Mouse (Mus musculus) neural tube, embryonic 11.5 days (tissue): ENCODE results near the gene Clcn1. TPM values are rescaled to one million over a fixed set of nuclear protein-coding genes. Genes with fewer than 3 reads are reported as not detected.

Source experiments
- ATAC-seq: fragments of 200-750 bp; cut with Nextera tagmentation; 2 replicates; pipeline ENCODE4 v1.8.0; 2017; ENCODE audit warnings: moderate number of reproducible peaks, mild to moderate bottlenecking, moderate TSS enrichment, moderate library complexity; ENCODE audit not compliant: insufficient read depth, low FRiP score, low TSS enrichment
- DNase-seq: peaks from one replicate; pipeline ENCODE4 v3.0.0-alpha.2; 2015; ENCODE audit warnings: low spot score
- H3K27ac ChIP-seq: fragments of 300-500 bp; sonication (generic); 2 replicates; pipeline ENCODE4 v1.5.1; 2014; ENCODE audit warnings: low read depth, mild to moderate bottlenecking, low read length
- H3K27me3 ChIP-seq: fragments of 300-500 bp; sonication (generic); 2 replicates; pipeline ENCODE4 v1.6.1; 2014; ENCODE audit warnings: mild to moderate bottlenecking, low read length, mixed read lengths; ENCODE audit not compliant: control insufficient read depth, insufficient read depth
- H3K36me3 ChIP-seq: fragments of 300-500 bp; sonication (generic); 2 replicates; pipeline ENCODE4 v1.6.1; 2014; ENCODE audit warnings: mild to moderate bottlenecking, low read length, moderate library complexity, mixed read lengths; ENCODE audit not compliant: control insufficient read depth, insufficient read depth
- H3K4me1 ChIP-seq: fragments of 300-500 bp; sonication (generic); 2 replicates; pipeline ENCODE4 v1.6.1; 2014; ENCODE audit warnings: low read length, mixed read lengths; ENCODE audit not compliant: control insufficient read depth, insufficient read depth
- H3K4me2 ChIP-seq: fragments of 300-500 bp; sonication (generic); 2 replicates; pipeline ENCODE4 v1.6.1; 2014; ENCODE audit warnings: low read depth, mild to moderate bottlenecking, moderate library complexity
- H3K4me3 ChIP-seq: fragments of 300-500 bp; sonication (generic); 2 replicates; pipeline ENCODE4 v1.5.1; 2014; ENCODE audit warnings: low read depth, low read length
- H3K9ac ChIP-seq: fragments of 300-500 bp; sonication (generic); 2 replicates; pipeline ENCODE4 v1.6.1; 2014; ENCODE audit warnings: mild to moderate bottlenecking, low read length
- H3K9me3 ChIP-seq: fragments of 300-500 bp; sonication (generic); 2 replicates; pipeline ENCODE4 v1.6.1; 2016; ENCODE audit warnings: low read length; ENCODE audit not compliant: control insufficient read depth
- WGBS: fragments of 180-500 bp; shearing (Covaris S2); extraction: QIAGEN DNeasy Blood & Tissue Kit; methylation state at CpG from one replicate; pipeline ENCODE4 v1.1.7; 2014; 5-methylcytosine and 5-hydroxymethylcytosine counted together
- polyA plus RNA-seq: library from polyadenylated mRNA; unstranded; fragments of >200 nt; fragmentation: Nextera tagmentation; extraction: Ambion mirVana; gene quantifications from 2 replicates; pipeline ENCODE4 v1.2.1, GENCODE M21; 2014

Gene Clcn1
- polyA plus RNA-seq, 1 experiment from 2014 or later, result 1.7 TPM

GRCm38 (mm10) chr6:42357901-42358300, 71.4 kb downstream of the Clcn1 start:
- H3K4me1 ChIP-seq, result no peaks in the 10 kb centered on the region
- WGBS, result 45% methylated on average over 6 of the region's 6 CpGs
- ATAC-seq (0 out of 2 replicates have a peak, but pooled peaks have one; percentile 14), DNase-seq (no peak)
- H3K9me3 ChIP-seq, result no peaks in the 10 kb centered on the region
- no peak overlapping the region for H3K9ac ChIP-seq
- no peak overlapping the region for H3K4me2 ChIP-seq
- H3K27ac ChIP-seq, result no peak overlapping the region
- peaks cover 14% of the 10 kb centered on the region for H3K36me3 ChIP-seq
- H3K27me3 ChIP-seq, result no peaks in the 10 kb centered on the region
- no peak overlapping the region for H3K4me3 ChIP-seq

DNA sequence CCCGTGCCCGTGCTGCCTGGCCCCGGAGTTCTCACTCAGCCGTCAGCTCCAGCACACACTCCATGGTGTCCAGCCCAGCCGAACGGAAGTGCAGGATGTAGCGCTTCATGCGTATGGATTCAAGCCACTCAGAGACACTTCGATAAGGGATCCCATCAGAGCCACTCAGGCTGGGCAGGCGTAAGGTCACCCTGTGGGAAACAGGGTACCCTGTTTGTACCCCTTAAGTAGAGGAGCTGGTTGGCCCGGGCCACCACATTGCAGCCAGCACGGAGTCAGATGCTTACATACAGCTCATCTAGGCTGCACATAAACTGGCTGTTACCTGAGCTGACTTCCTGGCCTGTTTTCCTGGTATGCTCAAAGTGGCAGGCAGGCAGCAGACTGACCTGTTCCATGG, 72.4 kb downstream of the Clcn1 start:
- H3K9me3 ChIP-seq, result no peaks in the 10 kb centered on the region
- H3K27ac ChIP-seq, result no peak overlapping the region
- H3K4me2 ChIP-seq, result no peak overlapping the region
- DNase-seq, result no peak
- H3K36me3 ChIP-seq, result peaks cover 14% of the 10 kb centered on the region
- no peaks in the 10 kb centered on the region for H3K27me3 ChIP-seq
- no peak overlapping the region for H3K4me3 ChIP-seq
- H3K4me1 ChIP-seq, result no peaks in the 10 kb centered on the region
- WGBS, result 92% methylated on average over 12 of the region's 12 CpGs
- H3K9ac ChIP-seq, result no peak overlapping the region
- no peak for ATAC-seq

DNA sequence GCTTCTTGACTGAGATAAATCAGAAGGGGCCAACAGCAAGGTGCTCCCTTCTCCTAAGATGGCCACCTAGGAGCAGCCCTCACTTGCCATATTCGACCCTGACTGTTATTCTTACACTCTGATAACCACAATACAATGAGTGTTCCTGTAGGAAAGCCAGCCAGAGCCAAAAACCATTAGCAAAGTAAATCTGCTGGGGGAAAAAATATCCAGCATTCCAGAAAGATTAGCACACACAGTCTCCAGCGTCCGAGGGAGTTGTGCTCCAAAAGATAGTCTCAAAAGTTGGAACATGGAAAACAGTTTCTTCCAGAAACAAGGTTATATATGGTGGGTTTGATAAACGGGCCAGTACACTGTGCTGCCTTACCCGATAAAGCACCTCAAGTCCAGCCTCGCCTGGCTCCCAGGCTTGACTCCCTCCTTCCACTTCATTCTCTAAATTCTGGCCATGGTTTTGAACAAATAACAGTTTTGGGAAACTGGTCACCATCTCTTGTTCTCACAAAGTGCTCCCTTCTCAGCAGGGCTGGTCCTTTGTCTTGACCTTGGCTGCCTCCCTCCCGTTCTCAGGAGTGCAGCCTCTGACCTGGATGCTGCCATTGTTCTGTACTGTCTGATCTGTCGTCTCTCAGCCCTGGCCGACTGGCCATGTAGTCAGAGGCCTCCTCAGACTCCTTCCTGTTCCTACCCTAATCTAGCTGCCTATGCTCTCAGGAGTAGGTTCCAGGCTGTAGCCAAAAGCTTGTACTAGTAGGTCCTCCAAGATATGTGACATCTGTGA, 73.1 kb downstream of the Clcn1 start:
- Histone ChIP-seq H3K9ac (no peak overlapping the region), H3K27me3 (no peaks in the 10 kb centered on the region), H3K4me3 (no peak overlapping the region), H3K27ac (no peak overlapping the region), H3K36me3 (peaks cover 14% of the 10 kb centered on the region), H3K9me3 (no peaks in the 10 kb centered on the region), H3K4me2 (no peak overlapping the region), H3K4me1 (no peaks in the 10 kb centered on the region)
- 83% methylated on average over 9 of the region's 9 CpGs for WGBS
- no peak for ATAC-seq
- DNase-seq, result no peak

DNA sequence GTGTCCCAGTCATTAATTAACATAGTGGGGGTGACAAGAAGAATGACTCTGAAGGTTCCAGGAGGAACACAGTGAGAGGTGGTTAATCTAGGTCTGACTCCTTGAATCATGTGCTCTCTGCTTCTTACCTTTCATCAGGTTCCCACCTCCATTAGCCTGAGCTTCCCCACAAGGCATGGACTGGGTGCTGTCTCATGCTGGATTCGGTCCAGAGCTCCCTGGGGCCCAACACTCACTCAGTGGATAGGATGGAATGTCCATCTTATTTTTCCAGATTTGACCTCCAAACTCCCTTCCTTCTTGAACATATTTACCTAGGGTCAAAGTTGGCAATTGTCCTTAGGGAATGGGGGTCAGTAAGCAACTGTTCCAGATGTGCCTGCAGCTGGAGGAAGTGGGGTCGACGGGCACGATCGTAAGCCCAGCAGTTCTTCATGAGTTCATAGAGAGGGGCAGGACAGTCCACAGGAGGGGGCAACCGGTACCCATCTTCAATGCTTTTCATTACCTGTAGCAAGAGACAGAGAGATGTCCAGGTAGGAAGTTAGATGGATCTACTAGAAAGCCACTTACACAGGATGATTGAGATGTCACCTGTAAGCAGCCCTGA, 73.9 kb downstream of the Clcn1 start:
- H3K36me3 ChIP-seq, result peaks cover 14% of the 10 kb centered on the region
- WGBS, result 91% methylated on average over 6 of the region's 6 CpGs
- no peak for DNase-seq
- no peak overlapping the region for H3K9ac ChIP-seq
- no peak overlapping the region for H3K4me3 ChIP-seq
- no peaks in the 10 kb centered on the region for H3K4me1 ChIP-seq
- no peak overlapping the region for H3K4me2 ChIP-seq
- H3K27ac ChIP-seq, result no peak overlapping the region
- no peaks in the 10 kb centered on the region for H3K27me3 ChIP-seq
- H3K9me3 ChIP-seq, result no peaks in the 10 kb centered on the region
- ATAC-seq, result no peak

GRCm38 (mm10) chr6:42361041-42361895, 74.8 kb downstream of the Clcn1 start:
- no peak for ATAC-seq
- no peak overlapping the region for H3K9ac ChIP-seq
- 91% methylated on average over 13 of the region's 13 CpGs for WGBS

DNA sequence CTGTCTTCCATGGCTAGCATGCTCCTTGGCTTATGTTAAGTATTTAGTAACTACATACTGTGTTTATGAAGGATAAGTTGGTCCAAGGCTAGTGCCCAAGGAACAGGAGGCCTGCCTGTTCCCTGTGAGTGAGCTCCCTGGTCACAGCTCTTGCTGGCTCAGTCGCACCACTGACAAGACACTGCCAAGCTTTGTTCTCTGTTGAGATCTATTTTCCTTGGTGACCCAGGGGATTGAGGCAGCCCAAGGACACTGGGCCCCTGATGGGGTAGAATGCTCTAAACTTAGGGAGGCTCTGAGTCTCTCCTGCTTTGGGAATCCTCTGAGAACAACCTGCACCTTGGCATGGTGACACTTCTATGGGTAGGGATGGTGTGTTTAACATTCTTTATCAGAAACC, 75.6 kb downstream of the Clcn1 start:
- Histone ChIP-seq H3K27ac (no peak overlapping the region), H3K9me3 (no peaks in the 10 kb centered on the region), H3K4me3 (no peak overlapping the region), H3K4me1 (no peaks in the 10 kb centered on the region), H3K27me3 (no peaks in the 10 kb centered on the region), H3K4me2 (no peak overlapping the region), H3K36me3 (peaks cover 8% of the 10 kb centered on the region), H3K9ac (no peak overlapping the region)
- ATAC-seq (no peak), DNase-seq (no peak)
- WGBS, result 70% methylated on average over 1 of the region's 1 CpGs

More at GRCm38 (mm10) chr6:42361041-42361895, 74.8 kb downstream of the Clcn1 start:
- Histone ChIP-seq H3K36me3 (peaks cover 8% of the 10 kb centered on the region), H3K4me1 (no peaks in the 10 kb centered on the region), H3K27me3 (no peaks in the 10 kb centered on the region), H3K4me2 (no peak overlapping the region), H3K27ac (no peak overlapping the region), H3K9me3 (no peaks in the 10 kb centered on the region), H3K4me3 (no peak overlapping the region)
- no peak for DNase-seq

DNA sequence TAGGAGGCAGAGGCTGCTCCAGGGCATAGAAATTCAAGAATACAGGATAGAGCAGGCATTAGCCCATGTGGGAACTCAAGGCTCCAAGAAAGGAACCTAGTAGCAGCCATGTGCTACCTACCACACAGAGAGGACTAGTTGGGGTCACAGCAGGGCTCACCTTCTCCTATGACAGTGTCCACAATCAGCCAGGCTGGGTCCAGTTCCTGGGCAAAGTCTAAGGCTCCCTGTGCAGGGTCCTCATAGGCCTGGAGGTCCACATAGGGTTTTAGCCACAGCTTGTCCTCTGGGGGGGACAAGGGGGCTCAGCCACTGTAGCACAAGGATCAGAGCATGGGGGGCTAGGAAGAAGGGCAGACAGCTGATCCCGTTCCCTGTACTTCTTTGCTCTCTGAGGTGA, 76.0 kb downstream of the Clcn1 start:
- peaks cover 8% of the 10 kb centered on the region for H3K36me3 ChIP-seq
- no peak overlapping the region for H3K4me3 ChIP-seq
- no peaks in the 10 kb centered on the region for H3K4me1 ChIP-seq
- H3K27ac ChIP-seq, result no peak overlapping the region
- DNase-seq (no peak), ATAC-seq (no peak)
- H3K4me2 ChIP-seq, result no peak overlapping the region
- no peak overlapping the region for H3K9ac ChIP-seq
- no peaks in the 10 kb centered on the region for H3K9me3 ChIP-seq
- 84% methylated on average over 1 of the region's 1 CpGs for WGBS
- H3K27me3 ChIP-seq, result no peaks in the 10 kb centered on the region

DNA sequence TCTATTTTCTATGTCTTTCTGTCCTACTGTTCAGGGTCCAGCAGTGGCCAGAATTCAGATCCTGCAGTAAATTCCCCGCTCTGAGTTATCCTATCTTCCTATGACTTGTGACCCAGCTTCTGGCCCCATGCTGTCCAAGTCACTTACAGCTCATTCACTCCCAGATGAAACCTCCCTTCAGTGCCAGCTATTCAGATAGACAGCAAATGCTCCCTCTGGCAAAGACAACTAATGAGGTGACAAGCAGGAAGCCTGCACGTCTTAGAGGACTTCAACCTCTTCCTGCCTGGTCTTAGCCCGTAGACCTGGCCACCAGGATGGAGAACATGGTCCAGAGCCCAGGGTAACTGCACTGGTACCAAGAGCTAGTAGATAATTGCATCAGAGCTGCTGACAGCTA, 76.5 kb downstream of the Clcn1 start:
- Histone ChIP-seq H3K9me3 (no peaks in the 10 kb centered on the region), H3K27me3 (no peaks in the 10 kb centered on the region), H3K9ac (no peak overlapping the region), H3K4me2 (no peak overlapping the region), H3K27ac (no peak overlapping the region), H3K4me1 (no peaks in the 10 kb centered on the region), H3K4me3 (no peak overlapping the region), H3K36me3 (peaks cover 6% of the 10 kb centered on the region)
- DNase-seq (no peak), ATAC-seq (no peak)
- WGBS, result 65% methylated on average over 3 of the region's 3 CpGs
